Mouse (Mus musculus) stomach, embryonic 15.5 days (tissue): ENCODE results near the gene Gm15085. TPM values are rescaled to one million over a fixed set of nuclear protein-coding genes. Genes with fewer than 3 reads are reported as not detected.
"Not testable (repeated sequence)": the region's sequence is repeated elsewhere in the genome, so short reads cannot be mapped to it uniquely, and the experiment has no call there.

Experiments
- ATAC-seq: fragments of 200-750 bp; cut with Nextera tagmentation; 2 replicates; pipeline ENCODE4 v1.8.0; 2017; ENCODE audit warnings: low read depth, moderate number of reproducible peaks, moderate TSS enrichment; ENCODE audit not compliant: insufficient read depth, low FRiP score
- H3K27ac ChIP-seq: fragments of 300-500 bp; sonication (generic); 2 replicates; pipeline ENCODE4 v1.5.1; 2015; ENCODE audit warnings: mild to moderate bottlenecking, inconsistent platforms
- H3K27me3 ChIP-seq: fragments of 300-500 bp; sonication (generic); replicated peaks from 2 replicates; pipeline ENCODE4 v1.6.1; 2015; ENCODE audit warnings: inconsistent platforms
- H3K36me3 ChIP-seq: fragments of 300-500 bp; sonication (generic); 2 replicates; pipeline ENCODE4 v1.6.1; 2015; ENCODE audit warnings: inconsistent platforms
- H3K4me1 ChIP-seq: fragments of 300-500 bp; sonication (generic); 2 replicates; pipeline ENCODE4 v1.6.1; 2015; ENCODE audit warnings: inconsistent platforms
- H3K4me2 ChIP-seq: fragments of 300-500 bp; sonication (generic); 2 replicates; pipeline ENCODE4 v1.6.1; 2015; ENCODE audit warnings: mild to moderate bottlenecking, inconsistent platforms
- H3K4me3 ChIP-seq: fragments of 300-500 bp; sonication (generic); replicated peaks from 2 replicates; pipeline ENCODE4 v1.5.1; 2015; ENCODE audit warnings: inconsistent platforms
- H3K9ac ChIP-seq: fragments of 300-500 bp; sonication (generic); 2 replicates; pipeline ENCODE4 v1.6.1; 2015; ENCODE audit warnings: inconsistent platforms
- H3K9me3 ChIP-seq: fragments of 300-500 bp; sonication (generic); 2 replicates; pipeline ENCODE4 v1.6.1; 2016; ENCODE audit warnings: inconsistent platforms
- WGBS: fragments of 180-500 bp; shearing (Covaris S2); methylation state at CpG from one replicate; pipeline ENCODE4 v1.1.7; 2015; 5-methylcytosine and 5-hydroxymethylcytosine counted together
- polyA plus RNA-seq: library from polyadenylated mRNA; unstranded; fragments of >200 nt; fragmentation: Nextera tagmentation; extraction: Ambion mirVana; gene quantifications from 2 replicates; pipeline ENCODE4 v1.2.1, GENCODE M21; 2015

Gene Gm15085
- not detected in 2 replicates for polyA plus RNA-seq

- WGBS: no CpG with 5 or more reads among the region's 6 CpGs
- not testable (repeated sequence) for H3K27ac ChIP-seq, H3K9me3 ChIP-seq, H3K4me3 ChIP-seq, ATAC-seq, H3K4me1 ChIP-seq, H3K4me2 ChIP-seq, H3K36me3 ChIP-seq, H3K27me3 ChIP-seq, H3K9ac ChIP-seq
These were observed at the start of gene Gm15085 for GRCm38 (mm10) chrX:149447317-149447716. TSS of gene Gm15085 (plus strand) at chrX:149447617.

Other genes starting within 250 kb of the Gm15085 start
- gene Gm15093, start 175.2 kb upstream of the Gm15085 start, polyA plus RNA-seq: not detected in 2 replicates
- gene Gm10439, start 147.0 kb downstream of the Gm15085 start, polyA plus RNA-seq: not detected in 2 replicates